8 mouse cellular contexts compared by ENCODE assay signal in the genomic region with DNA sequence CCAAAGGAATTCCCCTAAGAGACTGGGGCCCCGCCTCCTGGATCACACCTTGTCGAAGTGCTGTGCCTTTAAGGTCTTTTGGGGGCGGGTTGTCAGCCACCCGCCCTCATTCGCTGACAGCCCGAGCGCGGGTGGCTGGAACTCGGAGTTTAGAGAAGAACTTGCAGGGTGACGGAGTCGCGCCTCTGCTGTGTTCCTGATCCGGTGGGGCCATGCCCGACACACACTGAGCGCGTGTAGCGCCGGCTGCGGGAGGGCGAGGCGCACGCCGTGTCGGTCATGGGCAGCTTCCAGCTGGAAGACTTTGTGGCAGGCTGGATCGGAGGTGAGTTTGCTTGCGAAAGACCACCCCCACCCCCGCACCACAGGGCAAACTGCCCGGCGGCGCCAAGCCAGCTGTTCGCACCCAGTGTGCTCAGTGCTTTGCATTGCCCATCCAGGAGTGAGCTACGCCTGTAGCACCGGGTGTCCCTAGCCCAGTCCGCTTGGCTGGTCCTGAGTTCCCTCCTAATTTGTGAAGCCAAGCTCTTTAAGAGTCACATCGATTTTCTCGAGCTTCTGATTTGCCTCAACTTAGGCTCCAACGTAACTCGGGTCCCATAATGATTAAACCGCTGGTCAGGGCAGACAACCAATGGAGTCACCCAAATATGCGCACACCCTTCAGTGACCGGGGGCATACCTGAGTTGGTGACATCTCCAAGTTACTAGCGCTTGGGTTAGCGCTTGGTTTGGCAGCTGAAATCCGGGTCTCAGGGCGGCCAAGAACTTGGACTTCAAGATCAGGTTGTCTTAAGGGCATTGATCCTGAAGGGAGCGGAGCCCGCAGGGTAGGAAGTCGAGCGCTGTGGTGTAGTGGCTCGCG. TPM values are rescaled to one million over a fixed set of nuclear protein-coding genes. Genes with fewer than 3 reads are reported as not detected.
A peak's percentile ranks its signal among the peaks of the same experiment; 100 is the strongest.
DNase-seq lines count a peak whose midpoint lies in the region; ATAC-seq lines count a peak whose summit lies in the region.

Slc25a48 (plus strand) TSS at position 145 of the 865 bp plus-strand sequence.

- peak; percentile 39; the same call in 1 of the 2 replicates for ATAC-seq in megakaryocyte progenitor cell, adult 5-6 weeks (replicated peaks; ENCODE audit: poor library complexity)

- intact Hi-C loops in heart, postnatal 14 days (cut with DNase I) = no loop called here

- peak; percentile 24 for DNase-seq in gastrocnemius, postnatal 25 days
- DNase-seq in gastrocnemius, adult 8-10 months (ENCODE audit: low spot score in 2 of 2) = no peak
- peak; percentile 28 for DNase-seq in embryo, embryonic 9.5 days (ENCODE audit: extremely low spot score)
- DNase-seq in heart, postnatal 14 days = peak; percentile 32 to 41
- DNase-seq in kidney, postnatal 4 days = peak; percentile 55 to 70
- DNase-seq in thymus, postnatal 25 days = no peak
- no peak for DNase-seq in cerebellum, postnatal 14 days

RNA-seq across cellular contexts. Expression of gene Slc25a48, which starts in this region (rescaled TPM):
- not detected for total RNA-seq in gastrocnemius, postnatal 25 days (2021)
- total RNA-seq in gastrocnemius, adult 8-10 months (2022) = under 1 TPM in 1 of 4 experiments, not detected in 3; 0.11 TPM
- under 1 TPM in 1 of 2 experiments, not detected in 1; 0.07 TPM for total RNA-seq in heart, postnatal 14 days (2021)
- total RNA-seq in megakaryocyte progenitor cell, adult 5-6 weeks (2015) = 0.05 TPM in 1 of 2 replicates, not detected in the other
- not detected in 2 replicates for total RNA-seq in megakaryocyte progenitor cell, adult 5-6 weeks (2017)

Comparison
In these comparisons a context has a peak if more than half of its experiments do, and no peak if none do; other contexts are left out.
1. Peak in DNase-seq in gastrocnemius, postnatal 25 days; RNA of the gene not detected or under 1 TPM.
2. Peak in DNase-seq in heart, postnatal 14 days; RNA of the gene not detected or under 1 TPM.
3. Peak in ATAC-seq in megakaryocyte progenitor cell, adult 5-6 weeks; RNA of the gene not detected or under 1 TPM.
4. DNase-seq: peak in embryo, embryonic 9.5 days (single experiment) and kidney, postnatal 4 days (2 of 2); none in gastrocnemius, adult 8-10 months (0 of 2), thymus, postnatal 25 days (single experiment) and cerebellum, postnatal 14 days (0 of 2).